Mouse (Mus musculus) cerebellum, adult 2 months (tissue): ENCODE results near the gene Rab5b.

Experiments
- CTCF ChIP-seq: fragments of 200-500 bp; IDR thresholded peaks from 2 replicates; pipeline ENCODE4 v1.5.1; 2011; ENCODE audit warnings: low read depth, mild to moderate bottlenecking, control low read depth, low read length, moderate library complexity, borderline replicate concordance; ENCODE audit not compliant: insufficient read depth
- POLR2A ChIP-seq: fragments of 200-500 bp; IDR thresholded peaks from 2 replicates; pipeline ENCODE4 v1.6.1; 2011; ENCODE audit warnings: low read length, control low read depth, borderline replicate concordance; ENCODE audit not compliant: insufficient read depth

GRCm38 (mm10) chr10:128668790-128669672 is 27.0 kb downstream of the Rab5b start:
- no peak for TF ChIP-seq CTCF
- peak; percentile 67; the same call in 1 of the 2 replicates for TF ChIP-seq POLR2A
